Mouse (Mus musculus) E14TG2a.4 (cell line): ENCODE data around the gene Synj2.

ENCODE experiments used
- CTCF ChIP-seq: conservative IDR thresholded peaks from 2 replicates; pipeline ENCODE4 v1.5.1; 2014; ENCODE audit warnings: low read length
- NANOG ChIP-seq: IDR thresholded peaks from 2 replicates; pipeline ENCODE4 v1.6.1; 2014; ENCODE audit warnings: borderline replicate concordance, low read length, mixed read lengths
- POU5F1 ChIP-seq: IDR thresholded peaks from 2 replicates; pipeline ENCODE4 v1.6.1; 2014; ENCODE audit warnings: low read length, borderline replicate concordance

- TF ChIP-seq CTCF = no peak
- TF ChIP-seq NANOG = no peak
- TF ChIP-seq POU5F1 = no peak
Observed at GRCm38 (mm10) chr17:5999039-5999543, 58.0 kb downstream of the Synj2 start.
